Mouse (Mus musculus) heart, embryonic 12.5 days (tissue): ENCODE measurements at regions not wholly inside any gene's neighbourhood (a gene's known extent, or its start where the extent isn't known, plus 50 kb on each side); places are given as distances from the start of the nearest gene placed in this dataset.

ENCODE experiments used
- ATAC-seq: fragments of 200-750 bp; cut with Nextera tagmentation; 2 replicates; pipeline ENCODE4 v1.8.0; 2017; ENCODE audit warnings: moderate TSS enrichment, moderate library complexity; ENCODE audit not compliant: insufficient number of reproducible peaks, low FRiP score
- H3K27ac ChIP-seq: fragments of 300-500 bp; sonication (generic); 2 replicates; pipeline ENCODE4 v1.5.1; 2016; ENCODE audit warnings: mild to moderate bottlenecking, moderate library complexity; ENCODE audit not compliant: poor library complexity, severe bottlenecking
- H3K27me3 ChIP-seq: fragments of 300-500 bp; sonication (generic); replicated peaks from 2 replicates; pipeline ENCODE4 v1.6.1; 2016; ENCODE audit warnings: mild to moderate bottlenecking, moderate library complexity
- H3K36me3 ChIP-seq: fragments of 300-500 bp; sonication (generic); 2 replicates; pipeline ENCODE4 v1.6.1; 2016; ENCODE audit warnings: mild to moderate bottlenecking, moderate library complexity
- H3K4me1 ChIP-seq: fragments of 300-500 bp; sonication (generic); replicated peaks from 2 replicates; pipeline ENCODE4 v1.6.1; 2016; ENCODE audit warnings: mild to moderate bottlenecking
- H3K4me2 ChIP-seq: fragments of 300-500 bp; sonication (generic); 2 replicates; pipeline ENCODE4 v1.6.1; 2016; ENCODE audit warnings: mild to moderate bottlenecking, moderate library complexity
- H3K4me3 ChIP-seq: fragments of 300-500 bp; sonication (generic); 2 replicates; pipeline ENCODE4 v1.5.1; 2016; ENCODE audit warnings: mild to moderate bottlenecking
- H3K9ac ChIP-seq: fragments of 300-500 bp; sonication (generic); 2 replicates; pipeline ENCODE4 v1.6.1; 2016; ENCODE audit warnings: mild to moderate bottlenecking, moderate library complexity
- H3K9me3 ChIP-seq: fragments of 300-500 bp; sonication (generic); replicated peaks from 2 replicates; pipeline ENCODE4 v1.6.1; 2016; ENCODE audit warnings: mild to moderate bottlenecking, moderate library complexity
- WGBS: fragments of 180-500 bp; shearing (Covaris S2); methylation state at CpG from one replicate; pipeline ENCODE4 v1.1.7; 2016; 5-methylcytosine and 5-hydroxymethylcytosine counted together

DNA sequence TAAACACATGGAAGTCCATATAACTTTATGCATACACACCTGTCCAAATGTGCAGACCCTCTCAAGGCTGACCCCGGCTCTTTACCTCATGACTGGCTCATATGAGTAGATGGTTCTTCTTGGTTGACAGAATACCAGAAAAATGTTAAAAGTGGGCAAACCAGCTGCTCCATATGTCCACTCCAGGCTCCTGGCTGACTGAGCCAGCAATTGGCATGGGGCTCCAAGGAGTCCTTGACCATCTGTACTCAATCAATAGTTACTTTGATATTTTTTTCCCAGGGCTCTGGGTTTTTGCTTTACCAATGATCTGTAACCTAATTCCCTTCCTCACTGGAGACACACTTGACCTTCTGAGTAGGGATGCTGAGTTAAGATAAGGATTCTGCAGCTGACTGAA, 345.5 kb downstream of the Ccser2 start:
- ATAC-seq = no peak
- H3K4me3 ChIP-seq = no peak overlapping the region
- no peaks in the 10 kb centered on the region for H3K36me3 ChIP-seq
- no peak overlapping the region for H3K4me2 ChIP-seq
- 0 out of 2 replicates have a peak, but pooled peaks cover 4% of the 10 kb centered on the region for H3K9me3 ChIP-seq
- H3K27ac ChIP-seq = no peak overlapping the region
- no peaks in the 10 kb centered on the region for H3K27me3 ChIP-seq
- 86% methylated on average over 1 of the region's 1 CpGs for WGBS
- peaks cover 8% of the 10 kb centered on the region for H3K4me1 ChIP-seq
- H3K9ac ChIP-seq = no peak overlapping the region

DNA sequence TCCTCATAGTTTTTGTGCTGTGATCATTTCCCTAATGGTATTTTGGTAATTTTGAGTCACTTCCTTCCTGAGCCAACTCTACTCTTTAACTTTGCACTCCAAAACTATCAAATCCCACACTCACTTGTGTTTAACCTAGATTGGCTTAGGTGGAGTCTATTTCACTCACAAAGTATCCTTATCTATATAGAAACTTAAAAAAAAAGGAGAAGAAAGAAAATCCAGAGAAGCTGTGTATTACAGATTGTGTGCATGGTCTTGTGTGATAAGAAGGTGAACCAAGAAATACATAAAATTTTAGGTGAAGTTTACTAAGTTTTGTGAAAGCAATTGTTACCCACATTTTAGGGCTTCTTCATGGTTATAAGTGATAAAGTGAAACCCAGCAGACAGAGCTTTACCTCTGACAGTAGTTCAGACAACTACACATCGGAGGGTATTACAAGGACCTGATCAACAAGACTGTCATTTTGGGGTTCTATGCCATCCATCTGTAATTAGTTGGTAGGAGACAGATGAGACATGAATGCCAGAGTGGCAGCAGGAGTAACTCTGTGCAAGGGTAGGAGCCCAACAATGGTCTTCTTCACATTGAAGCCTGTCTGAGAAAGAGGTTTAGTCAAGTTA, 350.0 kb downstream of the Ccser2 start:
- WGBS = 68% methylated on average over 1 of the region's 1 CpGs

DNA sequence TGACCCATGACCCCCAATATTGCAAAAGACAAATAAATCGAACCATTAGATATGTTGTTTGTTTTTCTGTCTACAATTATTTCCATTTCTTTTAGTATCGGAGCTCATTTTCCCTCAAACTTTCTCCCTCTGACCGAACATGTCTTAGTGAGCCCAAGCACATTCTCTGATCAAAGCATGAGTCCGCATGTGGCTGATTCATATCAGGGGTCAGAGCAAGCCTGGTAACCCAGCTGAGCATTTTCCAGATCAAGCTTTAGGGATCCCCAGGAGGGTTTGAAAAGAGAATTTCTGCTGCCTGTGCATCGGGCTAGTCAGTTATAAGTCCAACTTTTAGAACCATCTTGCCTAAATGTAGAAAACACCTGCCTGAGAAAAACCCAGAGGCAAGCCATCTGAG, 350.6 kb downstream of the Ccser2 start:
- no peak overlapping the region for H3K4me2 ChIP-seq
- no peaks in the 10 kb centered on the region for H3K36me3 ChIP-seq
- H3K4me3 ChIP-seq = no peak overlapping the region
- 0 out of 2 replicates have a peak, but pooled peaks cover 4% of the 10 kb centered on the region for H3K9me3 ChIP-seq
- H3K27me3 ChIP-seq = no peaks in the 10 kb centered on the region
- no peak overlapping the region for H3K27ac ChIP-seq
- no peak overlapping the region for H3K9ac ChIP-seq
- H3K4me1 ChIP-seq = peaks cover 3% of the 10 kb centered on the region; the same call in 1 of the 2 replicates
- WGBS = 72% methylated on average over 5 of the region's 5 CpGs
- 0 out of 2 replicates have a peak, but pooled peaks have one; percentile 42 for ATAC-seq

More for the DNA sequence above, 350.0 kb downstream of the Ccser2 start:
- Histone ChIP-seq H3K36me3 (no peaks in the 10 kb centered on the region), H3K9me3 (0 out of 2 replicates have a peak, but pooled peaks cover 4% of the 10 kb centered on the region), H3K4me2 (no peak overlapping the region), H3K4me3 (no peak overlapping the region), H3K4me1 (peaks cover 3% of the 10 kb centered on the region; the same call in 1 of the 2 replicates), H3K9ac (no peak overlapping the region), H3K27ac (no peak overlapping the region), H3K27me3 (no peaks in the 10 kb centered on the region)
- peak; percentile 79; the same call in 1 of the 2 replicates for ATAC-seq

DNA sequence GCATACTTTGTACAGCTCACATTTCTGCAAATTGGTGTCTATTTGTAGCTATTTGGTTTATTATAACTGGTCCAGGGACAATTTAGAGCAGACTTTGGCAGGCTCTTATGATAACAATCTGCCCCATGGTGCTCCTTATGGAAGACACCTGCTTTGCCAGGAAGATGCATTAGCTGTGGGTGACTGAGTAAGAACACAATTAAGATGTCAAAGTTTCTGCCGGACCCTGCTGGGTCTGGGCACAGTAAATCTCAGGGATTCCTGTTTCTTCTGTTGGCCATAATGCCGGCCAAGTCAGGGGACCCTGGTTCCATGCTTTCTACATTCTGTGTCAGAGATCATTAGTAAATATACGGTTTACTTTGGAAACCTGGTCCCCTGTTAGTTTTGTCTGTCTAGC, 353.7 kb downstream of the Ccser2 start:
- no peak overlapping the region for H3K4me3 ChIP-seq
- no peak overlapping the region for H3K4me2 ChIP-seq
- no peaks in the 10 kb centered on the region for H3K27me3 ChIP-seq
- no peaks in the 10 kb centered on the region for H3K9me3 ChIP-seq
- no peak for ATAC-seq
- no peaks in the 10 kb centered on the region for H3K36me3 ChIP-seq
- H3K4me1 ChIP-seq = peaks cover 3% of the 10 kb centered on the region; the same call in 1 of the 2 replicates
- 74% methylated on average over 3 of the region's 3 CpGs for WGBS
- no peak overlapping the region for H3K27ac ChIP-seq
- H3K9ac ChIP-seq = no peak overlapping the region

DNA sequence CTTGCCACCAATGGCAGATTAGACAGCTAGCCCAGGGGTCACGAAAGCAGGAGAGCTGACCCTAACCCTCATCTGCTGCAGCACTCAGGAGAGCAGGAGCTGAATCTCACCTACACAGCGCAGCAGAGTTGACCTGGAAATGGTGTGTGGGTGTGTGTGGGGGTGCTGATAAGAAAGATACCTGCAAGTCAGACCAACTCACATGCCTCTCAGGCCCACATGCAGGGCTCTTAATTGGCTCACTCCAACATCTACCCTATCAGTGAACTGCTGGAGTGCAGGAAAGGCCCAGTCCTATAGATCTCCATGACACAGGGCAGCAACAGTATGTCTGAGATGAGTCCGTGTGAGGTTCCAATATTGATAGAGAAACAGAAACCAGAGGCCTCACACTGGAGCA, 355.7 kb downstream of the Ccser2 start:
- WGBS = 83% methylated on average over 3 of the region's 3 CpGs
- no peak overlapping the region for H3K4me3 ChIP-seq
- H3K27ac ChIP-seq = no peak overlapping the region
- no peak overlapping the region for H3K9ac ChIP-seq
- H3K9me3 ChIP-seq = no peaks in the 10 kb centered on the region
- no peaks in the 10 kb centered on the region for H3K27me3 ChIP-seq
- no peak overlapping the region for H3K4me2 ChIP-seq
- no peaks in the 10 kb centered on the region for H3K4me1 ChIP-seq
- H3K36me3 ChIP-seq = no peaks in the 10 kb centered on the region
- peak; percentile 82 for ATAC-seq

DNA sequence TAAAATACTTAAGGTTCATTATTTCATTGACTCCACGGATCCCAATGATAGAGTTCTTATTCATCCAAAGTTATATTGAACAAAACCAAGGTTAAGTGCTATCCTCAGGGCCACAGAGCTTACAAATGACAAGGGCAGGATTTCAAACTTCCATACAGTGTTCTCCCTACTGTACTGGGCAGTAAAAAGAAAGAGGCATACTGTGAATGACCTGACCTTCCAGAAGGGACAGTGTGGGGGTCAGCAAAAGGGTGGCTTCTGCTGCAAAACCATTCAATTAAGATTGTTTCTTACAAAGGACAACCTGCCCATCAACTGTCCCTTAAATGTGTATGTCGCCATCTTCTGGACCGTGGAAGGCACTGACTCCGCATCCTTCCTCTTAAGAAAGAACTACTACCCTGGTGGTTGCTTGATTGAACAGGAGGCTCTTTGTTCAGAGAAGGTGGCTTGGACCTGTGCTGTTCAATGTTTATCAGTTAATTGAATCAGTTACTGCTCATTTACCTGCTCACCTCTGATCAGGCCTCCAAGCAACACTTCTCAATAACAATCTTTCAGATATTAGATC, 384.4 kb downstream of the Ccser2 start:
- H3K27ac ChIP-seq = no peak overlapping the region
- no peaks in the 10 kb centered on the region for H3K27me3 ChIP-seq
- H3K9ac ChIP-seq = no peak overlapping the region
- no peaks in the 10 kb centered on the region for H3K36me3 ChIP-seq
- H3K4me2 ChIP-seq = no peak overlapping the region
- ATAC-seq = no peak
- H3K4me1 ChIP-seq = no peaks in the 10 kb centered on the region
- H3K9me3 ChIP-seq = no peaks in the 10 kb centered on the region
- 57% methylated on average over 4 of the region's 4 CpGs for WGBS
- no peak overlapping the region for H3K4me3 ChIP-seq

DNA sequence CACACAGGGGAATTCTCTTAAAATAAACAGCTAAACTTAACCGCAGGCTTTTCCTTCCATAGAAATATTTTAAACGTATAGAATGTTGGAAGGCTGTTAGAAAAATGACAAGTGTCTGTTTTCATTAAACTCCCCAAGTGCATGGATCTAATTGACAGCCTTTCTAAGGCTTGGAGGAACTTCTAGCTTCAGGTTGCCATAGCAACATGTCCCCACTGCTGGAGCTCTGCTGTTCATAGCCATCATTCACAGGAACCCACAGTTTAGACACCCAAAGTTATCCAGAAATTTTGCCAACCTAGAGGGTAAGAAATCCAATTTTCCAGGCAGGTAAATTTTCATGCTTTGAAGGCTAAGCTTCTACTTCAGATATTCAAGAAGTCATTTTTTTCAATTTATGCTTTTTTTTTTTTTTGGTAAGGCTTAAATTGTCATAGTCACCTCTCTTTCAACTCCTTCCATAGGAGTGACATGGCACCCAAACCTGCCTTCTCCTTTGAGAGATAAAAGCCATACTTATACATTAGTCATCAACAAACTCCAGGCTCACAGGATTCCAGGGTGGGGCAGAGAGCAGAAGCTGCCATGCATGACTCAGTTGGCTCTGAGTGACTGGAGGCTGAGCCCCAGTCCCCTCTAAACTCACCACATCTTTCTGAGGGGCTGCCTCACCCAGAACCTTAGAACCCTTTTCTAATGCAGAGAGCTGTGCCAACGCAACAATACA, 385.1 kb downstream of the Ccser2 start:
- ATAC-seq = peak; percentile 81
- H3K4me1 ChIP-seq = no peaks in the 10 kb centered on the region
- no peak overlapping the region for H3K4me2 ChIP-seq
- H3K9me3 ChIP-seq = no peaks in the 10 kb centered on the region
- WGBS = 73% methylated on average over 3 of the region's 3 CpGs
- H3K9ac ChIP-seq = no peak overlapping the region
- no peak overlapping the region for H3K4me3 ChIP-seq
- H3K36me3 ChIP-seq = no peaks in the 10 kb centered on the region
- H3K27ac ChIP-seq = no peak overlapping the region
- H3K27me3 ChIP-seq = no peaks in the 10 kb centered on the region

DNA sequence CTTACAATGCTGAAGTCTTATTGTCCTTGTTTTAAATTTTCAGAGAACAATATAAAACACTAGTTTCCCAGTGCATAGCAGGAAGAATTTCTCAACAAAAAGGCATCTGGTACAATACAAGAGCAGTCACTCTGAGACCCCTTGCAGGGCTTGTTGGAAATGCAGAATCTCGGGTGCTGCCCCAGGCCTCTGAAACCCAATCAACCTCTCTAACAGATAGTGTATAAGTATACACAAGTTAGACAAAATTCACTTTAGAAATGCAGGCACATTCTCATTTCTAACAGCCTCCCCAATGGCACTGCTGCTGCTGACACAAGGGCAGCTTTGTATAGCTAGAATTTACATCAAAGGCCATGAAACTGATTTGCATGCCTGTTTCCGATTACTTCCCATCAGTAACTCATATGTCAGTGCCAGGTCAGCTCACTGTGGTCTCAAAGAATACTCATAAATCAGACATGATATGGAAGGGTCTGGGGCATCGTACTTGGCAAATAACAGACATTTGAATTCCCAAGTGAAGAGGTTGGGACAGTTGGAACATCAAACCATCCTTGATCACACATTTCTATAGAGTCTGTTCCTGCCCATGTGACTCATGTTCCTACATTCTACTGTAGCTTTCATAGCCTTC, 405.2 kb downstream of the Ccser2 start:
- no peak overlapping the region for H3K4me3 ChIP-seq
- H3K9ac ChIP-seq = no peak overlapping the region
- no peaks in the 10 kb centered on the region for H3K4me1 ChIP-seq
- WGBS = 69% methylated on average over 3 of the region's 3 CpGs
- H3K9me3 ChIP-seq = no peaks in the 10 kb centered on the region
- H3K27ac ChIP-seq = no peak overlapping the region
- no peak overlapping the region for H3K4me2 ChIP-seq
- H3K27me3 ChIP-seq = no peaks in the 10 kb centered on the region
- ATAC-seq = no peak
- no peaks in the 10 kb centered on the region for H3K36me3 ChIP-seq

DNA sequence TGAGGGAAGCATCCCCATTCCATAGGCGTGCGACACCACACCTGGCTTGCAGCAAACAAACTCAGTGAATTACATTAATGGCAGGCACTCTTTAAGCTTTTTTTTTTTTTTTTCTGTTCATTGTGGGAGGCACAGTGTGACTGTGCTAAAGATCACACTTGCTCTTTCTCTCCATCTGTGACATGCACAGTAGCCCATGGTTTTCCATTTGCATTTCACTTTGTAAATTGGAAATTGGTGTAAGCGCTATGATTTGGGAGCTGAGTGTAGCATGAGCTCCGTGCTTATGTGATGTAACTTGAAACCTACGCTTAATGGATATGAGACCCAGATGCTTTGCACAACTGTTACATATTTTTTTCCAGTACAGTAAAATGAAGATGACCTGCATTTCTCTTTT, 431.2 kb downstream of the Ccser2 start:
- Histone ChIP-seq H3K27me3 (no peaks in the 10 kb centered on the region), H3K9me3 (no peaks in the 10 kb centered on the region), H3K4me1 (no peaks in the 10 kb centered on the region), H3K4me2 (no peak overlapping the region), H3K36me3 (no peaks in the 10 kb centered on the region), H3K4me3 (no peak overlapping the region), H3K9ac (no peak overlapping the region), H3K27ac (no peak overlapping the region)
- 79% methylated on average over 5 of the region's 5 CpGs for WGBS
- no peak for ATAC-seq

DNA sequence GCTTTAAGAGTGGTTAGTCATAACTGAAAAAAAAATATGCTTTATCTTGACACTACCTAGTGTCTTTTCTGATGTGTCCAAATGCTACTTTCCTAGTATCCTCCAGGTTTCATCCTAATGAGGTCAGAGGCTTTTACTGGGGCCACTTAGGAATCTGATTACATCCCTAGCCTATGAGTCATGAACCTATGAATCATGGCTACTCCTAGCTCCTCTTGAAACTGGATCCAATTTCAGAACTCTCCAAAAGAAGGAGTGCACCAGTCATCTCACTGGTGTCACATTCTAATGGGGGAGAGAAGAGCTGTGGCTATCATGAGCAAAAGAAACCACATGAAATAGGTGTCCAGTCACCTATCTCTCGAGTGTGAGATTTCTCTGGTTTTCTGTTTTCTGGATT, 432.6 kb downstream of the 4930474N05Rik start:
- Histone ChIP-seq H3K4me2 (no peak overlapping the region), H3K27me3 (no peaks in the 10 kb centered on the region), H3K36me3 (no peaks in the 10 kb centered on the region), H3K27ac (no peak overlapping the region), H3K4me1 (no peaks in the 10 kb centered on the region), H3K9ac (no peak overlapping the region), H3K9me3 (no peaks in the 10 kb centered on the region), H3K4me3 (no peak overlapping the region)
- no peak for ATAC-seq
- 63% methylated on average over 1 of the region's 1 CpGs for WGBS

DNA sequence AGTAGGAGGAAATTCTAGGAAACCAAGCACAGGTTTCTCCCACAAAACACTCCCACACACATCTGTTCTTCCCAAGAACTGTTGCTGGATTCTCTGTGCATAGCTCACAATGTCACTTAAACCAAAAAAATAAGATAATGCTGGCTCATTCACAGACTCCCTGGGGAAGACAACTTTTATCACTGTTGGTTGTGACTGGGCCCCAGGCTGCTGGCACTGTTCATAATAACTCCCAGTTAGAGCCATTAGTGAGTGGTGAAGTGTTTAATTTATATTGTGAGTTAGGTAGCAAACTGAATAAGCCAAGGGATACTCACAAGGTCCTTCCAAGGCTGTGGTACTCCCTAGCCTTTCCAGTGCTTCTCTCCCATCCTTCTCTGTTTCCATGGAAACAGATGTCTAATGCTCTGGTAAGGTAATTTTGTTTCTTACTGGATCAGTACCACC, 430.9 kb downstream of the 4930474N05Rik start:
- H3K4me2 ChIP-seq = no peak overlapping the region
- no peaks in the 10 kb centered on the region for H3K36me3 ChIP-seq
- H3K4me1 ChIP-seq = no peaks in the 10 kb centered on the region
- H3K27ac ChIP-seq = no peak overlapping the region
- no peaks in the 10 kb centered on the region for H3K27me3 ChIP-seq
- ATAC-seq = no peak
- H3K9ac ChIP-seq = no peak overlapping the region
- no peak overlapping the region for H3K4me3 ChIP-seq
- no peaks in the 10 kb centered on the region for H3K9me3 ChIP-seq
